Mouse (Mus musculus) C2C12 (cell line): Measurements from ENCODE around the gene Emc1.
A peak's percentile ranks its signal among the peaks of the same experiment; 100 is the strongest.

ENCODE experiments used
- CEBPB ChIP-seq: IDR thresholded peaks from one replicate; pipeline ENCODE4 v1.6.1; 2011; ENCODE audit warnings: low read depth, mild to moderate bottlenecking, control low read depth, moderate library complexity
- CTCF ChIP-seq: IDR thresholded peaks from one replicate; pipeline ENCODE4 v1.5.1; 2011; ENCODE audit not compliant: control insufficient read depth, insufficient read depth, insufficient read length
- MAX ChIP-seq: IDR thresholded peaks from one replicate; pipeline ENCODE4 v1.6.1; 2011; ENCODE audit warnings: mild to moderate bottlenecking, control low read depth
- MYOD1 ChIP-seq: IDR thresholded peaks from one replicate; pipeline ENCODE4 v1.6.1; 2011; ENCODE audit warnings: low read depth; ENCODE audit not compliant: control insufficient read depth, insufficient read length
- MYOG ChIP-seq: IDR thresholded peaks from one replicate; pipeline ENCODE4 v1.6.1; 2011; ENCODE audit not compliant: control insufficient read depth, insufficient read length; ENCODE audit errors: extremely low read depth
- USF1 ChIP-seq: IDR thresholded peaks from one replicate; pipeline ENCODE4 v1.6.1; 2011; ENCODE audit warnings: low read depth, mild to moderate bottlenecking, control low read depth, moderate library complexity

DNA sequence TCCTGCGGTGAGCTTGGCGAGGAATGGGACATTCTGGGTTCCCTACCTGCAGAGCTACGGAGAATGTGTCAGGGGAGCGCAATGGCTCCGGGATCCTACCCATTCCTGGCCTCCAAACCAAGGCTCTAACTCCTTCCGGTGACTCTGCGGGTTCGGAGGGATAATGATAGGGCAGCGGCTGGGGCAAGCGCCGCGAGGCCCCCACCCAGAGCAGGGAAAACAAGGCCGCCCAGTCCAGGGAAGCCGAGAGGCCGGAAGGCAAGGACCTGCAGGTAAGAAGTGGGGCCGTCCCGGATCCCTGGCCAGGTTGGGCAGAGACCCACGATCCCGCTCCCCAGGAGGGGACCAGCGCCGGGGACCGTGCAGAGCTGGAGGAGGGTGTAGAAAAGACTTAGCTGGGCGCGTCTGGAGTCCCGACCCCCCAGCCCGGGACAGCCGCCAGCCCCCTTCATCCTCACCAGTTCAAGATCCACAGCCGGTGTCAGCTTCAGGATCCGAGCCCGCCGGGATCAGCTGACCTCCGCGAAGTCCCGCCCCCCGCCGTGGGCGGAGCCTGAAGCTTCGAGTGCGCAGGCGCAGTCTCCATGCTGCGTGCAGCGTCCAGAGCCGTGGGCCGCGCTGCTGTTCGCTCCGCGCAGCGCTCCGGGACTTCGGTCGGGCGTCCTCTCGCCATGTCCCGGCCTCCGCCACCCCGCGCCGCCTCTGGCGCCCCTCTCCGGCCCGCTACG is 42.1 kb upstream of the Emc1 start, which contains the start of the genes Pqlc2 and Akr7a5:
- no peak for TF ChIP-seq MYOD1
- no peak for TF ChIP-seq CTCF
- TF ChIP-seq MYOG, result no peak
- TF ChIP-seq USF1, result peak; percentile 80
- TF ChIP-seq CEBPB, result no peak
- TF ChIP-seq MAX, result peak; percentile 35
